Mouse (Mus musculus) forelimb bud, embryonic 11.5 days (tissue): Measurements from ENCODE around the gene Mrps14.
A peak's percentile ranks its signal among the peaks of the same experiment; 100 is the strongest.

ENCODE experiments used
- DNase-seq: peaks from one replicate; pipeline ENCODE4 v3.0.0-alpha.2; 2012; ENCODE audit warnings: low read depth, low spot score

Gene Mrps14

DNA sequence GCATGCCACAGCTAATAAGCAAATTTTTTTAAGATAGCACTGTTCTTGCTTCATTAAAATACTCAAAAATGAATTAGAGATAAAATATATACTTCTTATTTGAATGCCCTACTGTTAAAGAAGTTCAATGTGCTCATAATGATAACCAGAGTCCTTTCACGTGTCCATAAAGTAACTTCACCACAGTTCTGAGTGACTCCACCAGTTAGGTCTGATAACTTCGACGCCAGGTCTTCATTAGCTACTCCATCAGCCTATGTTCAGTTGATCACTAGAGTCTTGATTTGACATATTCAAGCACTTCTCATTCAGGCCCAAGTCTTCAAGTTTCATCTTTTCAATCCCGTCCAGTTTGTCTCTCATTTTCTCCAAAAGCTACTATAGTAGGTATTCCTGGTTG lies 32.2 kb downstream of the Mrps14 start:
- no peak for DNase-seq

DNA sequence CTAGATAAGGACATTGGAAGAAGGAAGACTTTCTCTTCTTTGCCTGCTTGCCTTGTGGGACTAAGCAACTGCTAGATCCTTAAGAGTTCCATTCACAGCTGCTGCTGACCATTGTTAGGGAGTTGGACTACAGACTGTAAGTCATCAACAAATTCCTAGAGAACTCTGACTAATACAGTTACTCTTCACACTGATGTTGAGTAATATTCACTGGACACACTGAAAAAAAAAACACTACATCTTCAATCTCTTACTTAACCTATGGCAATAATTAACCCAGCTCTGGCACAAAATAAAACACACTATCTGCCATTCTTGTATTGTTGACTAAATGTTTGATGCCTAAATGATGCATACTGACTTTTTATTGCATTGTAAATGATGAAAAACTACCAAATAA lies 32.8 kb downstream of the Mrps14 start:
- no peak for DNase-seq

- peak; percentile 53 for DNase-seq
Observed at GRCm38 (mm10) chr1:160231013-160231412, 36.0 kb downstream of the Mrps14 start.

GRCm38 (mm10) chr1:160232113-160232512 lies 37.1 kb downstream of the Mrps14 start:
- no peak for DNase-seq

GRCm38 (mm10) chr1:160233921-160234320 lies 38.9 kb downstream of the Mrps14 start:
- DNase-seq, result no peak

- DNase-seq, result no peak
Observed at GRCm38 (mm10) chr1:160237981-160238380, 43.0 kb downstream of the Mrps14 start.

DNA sequence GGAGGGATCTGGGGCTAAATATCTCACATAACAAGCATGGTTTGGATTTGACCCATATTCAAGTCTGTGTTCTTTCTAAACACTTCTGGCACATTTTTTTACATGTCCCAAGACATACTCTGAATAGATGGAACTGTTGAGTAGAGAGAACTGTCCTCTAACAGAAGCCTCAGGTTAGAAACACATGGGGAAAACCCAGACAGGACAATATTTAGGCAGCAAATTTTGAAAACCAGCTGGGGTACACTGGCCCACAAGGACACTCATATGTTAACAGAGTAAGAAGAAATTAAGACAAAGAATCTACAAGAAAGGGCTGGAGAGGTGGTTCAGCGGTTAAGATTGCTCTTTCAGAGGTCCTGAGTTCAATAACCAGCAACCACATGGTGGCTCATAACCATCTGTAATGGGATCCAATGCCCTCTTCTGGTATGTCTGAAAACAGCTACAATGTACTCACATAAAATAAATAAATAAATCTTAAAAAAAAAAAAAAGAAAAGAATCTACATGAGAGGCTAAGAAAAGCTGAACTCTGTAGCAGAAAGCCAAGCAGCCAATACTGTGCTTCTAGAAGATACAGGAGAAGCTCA lies 43.9 kb downstream of the Mrps14 start:
- DNase-seq, result no peak

GRCm38 (mm10) chr1:160240091-160240490 lies 45.1 kb downstream of the Mrps14 start:
- no peak for DNase-seq

DNA sequence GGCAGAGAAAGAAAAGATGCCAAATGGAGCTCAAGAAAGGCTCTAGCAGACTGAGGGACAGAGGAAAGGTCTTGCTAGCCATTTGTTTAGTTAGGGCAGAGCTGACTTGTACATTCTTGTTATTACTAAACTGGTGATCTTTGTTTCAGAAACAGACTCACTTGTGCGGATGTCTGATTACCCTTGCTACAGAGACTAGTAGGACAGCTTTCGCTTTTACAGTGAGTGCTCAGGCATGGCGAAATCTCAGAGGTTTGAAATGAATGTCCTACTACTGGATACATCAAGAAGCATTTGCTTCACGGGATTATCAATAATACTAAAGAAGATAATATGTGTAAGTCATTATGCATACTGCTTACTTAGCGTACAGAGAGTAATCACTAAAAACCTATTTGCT lies 49.7 kb downstream of the Mrps14 start:
- DNase-seq, result no peak

DNA sequence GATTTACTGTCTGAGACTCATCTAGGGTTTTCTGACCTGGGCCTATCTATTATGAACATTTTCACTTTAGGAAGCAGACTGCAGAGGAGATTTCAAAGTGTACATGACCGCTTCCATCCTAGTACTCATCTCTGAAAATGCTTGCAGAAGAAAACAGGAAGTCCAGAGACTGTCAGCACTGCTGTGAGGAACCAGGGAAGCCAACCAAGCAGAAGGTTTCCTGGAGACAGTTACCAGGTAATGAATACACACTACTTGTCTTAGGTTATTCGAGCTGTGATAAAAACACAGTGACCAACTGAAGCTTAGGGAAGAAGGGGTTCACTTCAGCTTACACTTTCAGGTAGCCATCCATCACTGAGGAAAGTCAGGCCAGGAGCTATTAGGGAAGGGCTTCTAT lies 50.9 kb downstream of the Mrps14 start:
- no peak for DNase-seq

DNA sequence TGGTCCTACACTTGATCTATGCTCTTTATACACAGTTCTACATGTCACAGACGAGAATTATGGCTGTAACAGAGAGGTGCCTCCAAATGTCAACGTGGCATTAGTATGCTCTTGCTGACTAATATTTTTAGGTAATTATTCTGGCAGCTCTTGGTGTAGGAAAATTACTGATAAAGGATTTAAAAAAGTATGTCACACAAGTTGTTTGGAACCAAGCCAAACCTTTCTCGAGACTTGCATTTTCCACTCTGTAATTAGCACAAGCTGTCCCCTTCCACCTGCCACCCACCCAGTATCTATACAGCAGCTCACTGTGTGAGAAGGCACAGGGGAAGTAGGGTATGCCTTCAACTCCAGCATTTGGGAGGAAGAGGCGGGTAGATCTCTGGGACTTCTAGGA lies 51.8 kb downstream of the Mrps14 start:
- DNase-seq, result no peak

DNA sequence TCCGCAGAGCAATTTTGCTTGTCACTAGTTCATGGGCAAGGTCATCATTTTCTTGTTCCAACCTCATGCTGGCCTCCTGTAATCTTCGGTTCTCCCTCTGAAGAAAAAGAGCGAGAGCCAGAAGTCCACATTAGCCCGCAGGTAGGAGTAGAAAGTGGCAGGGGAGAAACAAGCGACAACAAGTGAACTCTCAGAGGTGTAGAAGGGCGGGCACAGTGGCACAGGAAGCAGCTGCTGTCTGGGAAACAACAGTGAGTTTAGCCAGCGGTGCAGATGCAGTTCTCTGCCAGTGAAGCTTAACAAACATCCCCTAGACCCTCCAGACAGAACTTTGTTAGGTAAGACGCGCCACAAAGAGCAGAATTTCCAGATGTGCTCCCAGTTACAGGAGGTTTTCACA lies 52.5 kb downstream of the Mrps14 start:
- no peak for DNase-seq

DNA sequence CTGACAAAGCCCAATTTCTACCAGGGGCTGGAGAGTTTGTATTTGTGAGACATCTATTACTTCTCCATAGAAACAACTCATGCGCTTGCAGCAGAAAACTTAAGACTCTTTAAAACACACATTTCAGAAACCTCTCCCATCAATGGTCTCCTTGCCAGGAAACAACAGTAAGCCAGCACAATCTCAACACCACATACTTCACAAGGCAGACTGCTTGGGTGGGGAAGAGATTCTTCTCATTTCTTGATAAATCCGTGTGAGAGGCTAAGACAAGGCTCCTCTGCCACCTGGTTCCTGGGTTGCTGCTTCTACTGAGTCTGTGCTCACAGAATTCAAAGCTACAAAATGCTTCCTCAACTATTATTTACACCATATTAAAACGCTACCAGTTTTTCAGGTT lies 54.8 kb downstream of the Mrps14 start:
- no peak for DNase-seq

DNA sequence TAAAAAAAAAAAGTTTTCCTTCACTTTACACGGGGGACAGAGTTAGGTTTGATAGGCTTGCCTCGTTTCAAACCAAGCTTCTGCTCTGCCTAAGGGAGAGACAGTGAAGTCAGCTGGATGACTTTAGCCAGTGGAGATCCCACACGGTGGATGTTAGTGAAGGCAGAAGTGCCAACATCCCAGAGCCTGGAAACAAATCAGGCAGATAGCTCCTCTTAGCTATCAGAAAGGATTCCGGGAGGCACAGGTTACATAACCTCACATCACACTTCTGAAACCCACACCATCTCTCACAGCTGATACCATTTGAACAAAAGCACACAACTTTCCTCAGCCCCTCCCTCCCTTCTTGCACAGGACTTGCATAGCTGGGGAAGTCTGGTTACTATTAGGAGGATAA lies 55.8 kb downstream of the Mrps14 start:
- no peak for DNase-seq

GRCm38 (mm10) chr1:160251388-160252007 lies 56.5 kb downstream of the Mrps14 start:
- DNase-seq, result no peak
